Mouse (Mus musculus): Measurements from ENCODE around the gene Aatk.

The Aatk gene

GRCm38 (mm10) chr11:120052274-120052673, 5.3 kb upstream of the Aatk start:
- peak; percentile 43 for DNase-seq (ENCODE audit: low read depth, low spot score)

GRCm38 (mm10) chr11:120051124-120051811, 4.3 kb upstream of the Aatk start:
- DNase-seq (ENCODE audit: low read depth, low spot score), result no peak

DNA sequence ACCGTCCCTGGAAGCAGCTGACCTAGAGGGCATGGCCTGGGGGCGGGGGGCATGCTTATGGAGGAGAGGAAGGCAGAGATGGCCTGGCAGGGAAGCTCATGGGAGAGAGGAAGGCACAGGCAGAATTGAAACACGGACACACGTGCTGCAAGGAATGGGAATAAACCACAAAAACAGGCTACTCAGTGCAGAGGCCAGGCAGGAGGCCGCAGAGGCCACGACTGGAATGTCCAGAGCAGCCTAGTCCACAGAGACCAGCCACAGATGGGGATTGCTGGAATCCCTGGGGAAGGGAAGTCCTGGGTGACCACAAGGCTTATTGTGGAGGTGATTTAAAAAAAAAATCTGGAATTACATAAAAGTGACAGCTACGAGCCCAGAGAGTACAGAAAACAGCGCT, 2.1 kb upstream of the Aatk start:
- no peak for DNase-seq (ENCODE audit: low read depth, low spot score)

DNA sequence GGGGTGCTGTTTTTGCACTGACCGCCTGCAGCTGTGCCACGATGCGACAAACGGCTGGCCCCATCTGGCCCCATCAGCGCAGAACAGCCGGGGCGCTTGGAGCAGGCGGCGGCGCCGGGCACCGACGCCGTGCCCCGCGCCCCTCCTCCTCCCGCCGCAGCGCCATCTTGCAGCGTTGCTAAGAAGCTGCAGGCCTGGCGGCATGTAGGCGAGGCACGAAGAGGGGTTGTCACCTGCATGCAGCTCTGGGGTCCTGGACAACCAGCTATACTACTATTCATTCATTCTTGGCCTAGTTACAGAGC, 1.2 kb upstream of the Aatk start:
- DNase-seq (ENCODE audit: low read depth, low spot score), result no peak

GRCm38 (mm10) chr11:120047531-120048251, 724 bp upstream of the Aatk start:
- no peak for DNase-seq (ENCODE audit: low read depth, low spot score)

GRCm38 (mm10) chr11:120045839-120046552, 971 bp downstream of the Aatk start:
- no peak for DNase-seq (ENCODE audit: low read depth, low spot score)

- DNase-seq (ENCODE audit: low read depth, low spot score), result no peak
Observed at GRCm38 (mm10) chr11:120045341-120045740, 1.6 kb downstream of the Aatk start.

DNA sequence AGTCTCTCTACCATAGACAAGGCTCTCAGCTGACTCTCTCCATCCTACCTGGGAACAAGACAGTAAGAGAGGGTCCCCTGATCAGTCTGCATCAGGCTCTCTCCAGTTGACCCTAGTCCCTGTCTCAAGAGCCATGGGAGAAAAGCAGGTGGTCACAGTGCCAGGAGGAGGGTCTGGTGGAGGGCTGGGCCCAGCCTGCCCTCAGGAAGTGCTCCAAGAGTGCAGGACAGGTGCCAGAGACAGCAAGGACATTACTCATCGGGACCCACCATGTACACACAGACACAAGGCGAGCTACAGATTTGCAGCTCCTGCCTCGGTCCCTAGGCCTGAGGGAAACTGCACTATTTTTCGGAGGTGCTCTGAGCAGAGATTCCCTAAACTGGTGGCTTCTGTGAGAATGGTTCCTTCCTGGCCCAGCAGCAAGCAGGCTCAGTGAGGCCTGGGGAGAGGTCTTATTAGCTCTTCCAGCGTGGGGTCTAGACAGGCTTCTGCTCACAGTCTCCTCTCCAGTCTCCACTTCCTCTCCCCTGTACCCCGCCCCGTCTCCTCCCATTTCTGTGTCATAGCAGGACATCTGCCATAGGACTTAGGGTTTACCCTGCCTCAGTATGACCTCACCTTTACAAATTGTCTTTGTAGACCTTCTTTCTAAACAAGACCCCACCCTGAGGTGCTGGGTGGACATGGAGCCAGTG, 4.7 kb downstream of the Aatk start:
- DNase-seq (ENCODE audit: low read depth, low spot score), result no peak

DNA sequence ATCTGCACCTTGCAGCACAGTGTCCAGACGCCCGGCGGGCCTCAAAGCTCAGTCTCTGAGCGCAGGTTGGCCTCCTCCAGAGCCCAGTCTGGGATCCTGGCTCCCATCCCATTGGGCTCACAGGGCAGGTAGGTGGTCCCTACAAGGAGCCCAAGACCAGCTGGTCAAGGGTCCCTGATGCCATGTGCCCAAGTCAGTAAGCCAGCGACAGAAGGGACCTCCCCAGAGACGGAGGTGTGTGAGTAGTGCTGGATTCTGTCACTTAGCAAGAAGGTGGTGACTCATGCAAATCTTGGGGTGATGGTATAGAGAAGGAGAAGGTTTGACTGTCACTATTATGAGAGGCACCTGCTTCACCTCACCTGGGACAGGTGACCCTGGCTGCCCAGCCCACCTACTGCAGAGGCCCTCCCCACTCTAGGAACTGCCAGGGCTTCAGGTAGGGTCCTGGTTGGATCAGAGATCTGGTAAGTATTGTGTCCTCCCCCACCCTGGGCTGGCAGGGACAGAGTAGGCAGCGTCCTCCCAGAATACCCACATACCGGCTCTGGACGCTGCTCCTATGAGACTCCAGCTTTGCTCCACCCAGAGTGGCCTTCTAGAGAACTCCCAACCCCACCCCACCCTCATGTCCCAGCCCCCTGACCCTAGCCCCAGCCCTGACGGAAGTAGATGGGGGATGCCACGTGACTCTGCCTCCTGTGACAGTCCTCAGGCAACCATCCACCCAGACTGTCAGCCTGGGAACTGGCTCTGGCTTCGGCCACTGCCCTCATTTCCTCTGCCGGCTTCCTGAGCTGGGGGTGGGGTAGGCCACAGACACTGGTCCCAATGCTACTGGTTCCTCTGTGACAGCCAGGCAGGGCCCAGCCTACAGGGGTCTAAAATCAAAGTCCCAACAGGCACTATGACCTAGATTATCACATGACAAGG, 5.5 kb downstream of the Aatk start:
- DNase-seq (ENCODE audit: low read depth, low spot score), result peak; percentile 70

GRCm38 (mm10) chr11:120040440-120040839, 6.5 kb downstream of the Aatk start:
- no peak for DNase-seq (ENCODE audit: low read depth, low spot score)

- DNase-seq (ENCODE audit: low read depth, low spot score), result no peak
Observed at GRCm38 (mm10) chr11:120039581-120039980, 7.4 kb downstream of the Aatk start.

- DNase-seq (ENCODE audit: low read depth, low spot score), result no peak
Observed at GRCm38 (mm10) chr11:120034762-120035161, 12.2 kb downstream of the Aatk start.

DNA sequence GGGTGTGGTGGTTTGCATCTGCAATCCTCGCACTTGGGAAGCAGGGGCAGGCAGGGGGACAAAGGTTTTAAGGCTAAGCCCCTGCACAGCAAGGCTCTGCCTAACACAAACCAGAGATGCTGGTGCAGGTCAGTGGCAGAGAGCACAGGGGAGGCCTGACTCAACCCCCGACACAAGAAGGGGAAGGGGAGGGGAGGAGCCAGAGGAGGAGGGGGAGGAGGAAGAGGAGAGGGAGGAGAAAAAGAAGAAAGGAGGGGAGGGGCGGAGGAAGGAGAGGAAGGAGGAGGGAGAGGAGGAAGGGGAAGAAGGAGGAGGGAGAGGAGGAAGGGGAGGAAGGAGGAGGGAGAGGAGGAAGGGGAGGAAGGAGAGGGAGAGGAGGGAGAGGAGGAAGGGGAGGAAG, 12.7 kb downstream of the Aatk start:
- DNase-seq (ENCODE audit: low read depth, low spot score), result no peak

GRCm38 (mm10) chr11:120033473-120033872, 13.5 kb downstream of the Aatk start:
- DNase-seq (ENCODE audit: low read depth, low spot score), result no peak

DNA sequence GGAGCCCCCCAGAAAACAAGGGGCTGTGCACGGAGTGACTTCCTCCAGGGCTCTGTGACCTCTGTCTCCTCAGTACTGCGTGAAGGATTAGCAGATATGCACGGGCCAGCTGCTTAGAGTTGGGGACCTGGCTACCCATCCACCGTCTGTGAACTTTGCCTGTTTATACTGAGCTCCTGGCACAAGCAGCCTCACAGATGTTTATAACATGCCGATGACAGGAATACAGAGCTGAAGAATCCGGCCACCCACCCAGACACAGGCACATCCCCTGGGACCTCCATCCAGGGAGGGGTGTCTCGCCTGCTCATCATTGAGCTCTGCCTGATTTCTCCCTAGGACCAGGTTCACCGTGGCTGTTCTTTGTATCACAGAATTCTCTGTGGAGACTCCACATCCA, 14.9 kb downstream of the Aatk start:
- DNase-seq (ENCODE audit: low read depth, low spot score), result no peak

- peak; percentile 33 for DNase-seq (ENCODE audit: low read depth, low spot score)
Observed at GRCm38 (mm10) chr11:120030145-120030901, 16.6 kb downstream of the Aatk start.

DNA sequence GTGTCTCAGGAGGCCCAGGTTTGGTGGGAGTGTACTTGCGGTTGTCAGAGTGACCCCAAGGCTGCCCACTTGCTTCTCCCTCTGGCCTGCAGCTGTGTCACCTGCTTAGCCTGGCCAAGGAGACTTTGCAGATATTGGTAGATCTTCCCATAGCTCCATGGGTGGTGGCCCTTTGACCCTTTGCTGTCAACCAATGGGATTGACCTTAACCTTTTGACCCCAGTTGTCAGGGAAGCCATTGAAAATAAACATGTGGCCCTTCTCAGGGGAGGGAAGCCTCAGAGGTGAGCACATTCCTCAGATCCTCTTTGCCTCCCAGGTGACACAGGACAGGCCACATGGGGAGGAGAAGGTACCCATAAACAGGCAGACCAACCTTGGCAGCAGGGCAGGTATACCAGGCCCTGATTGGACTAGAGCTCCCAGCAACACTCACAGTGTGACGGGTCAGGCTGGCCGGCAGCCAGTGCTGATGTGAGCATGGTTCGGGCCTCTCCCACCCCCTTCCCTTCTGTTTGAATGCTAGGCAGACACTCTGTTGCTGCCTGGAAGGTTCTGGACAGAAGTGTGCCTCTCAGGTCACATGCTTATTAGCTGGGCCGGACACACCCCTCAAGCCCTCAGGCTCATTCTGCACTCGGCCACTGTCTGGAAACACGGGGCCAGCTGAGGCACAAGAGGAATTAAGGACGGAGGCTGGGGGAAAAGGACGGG, 17.4 kb downstream of the Aatk start:
- no peak for DNase-seq (ENCODE audit: low read depth, low spot score)

DNA sequence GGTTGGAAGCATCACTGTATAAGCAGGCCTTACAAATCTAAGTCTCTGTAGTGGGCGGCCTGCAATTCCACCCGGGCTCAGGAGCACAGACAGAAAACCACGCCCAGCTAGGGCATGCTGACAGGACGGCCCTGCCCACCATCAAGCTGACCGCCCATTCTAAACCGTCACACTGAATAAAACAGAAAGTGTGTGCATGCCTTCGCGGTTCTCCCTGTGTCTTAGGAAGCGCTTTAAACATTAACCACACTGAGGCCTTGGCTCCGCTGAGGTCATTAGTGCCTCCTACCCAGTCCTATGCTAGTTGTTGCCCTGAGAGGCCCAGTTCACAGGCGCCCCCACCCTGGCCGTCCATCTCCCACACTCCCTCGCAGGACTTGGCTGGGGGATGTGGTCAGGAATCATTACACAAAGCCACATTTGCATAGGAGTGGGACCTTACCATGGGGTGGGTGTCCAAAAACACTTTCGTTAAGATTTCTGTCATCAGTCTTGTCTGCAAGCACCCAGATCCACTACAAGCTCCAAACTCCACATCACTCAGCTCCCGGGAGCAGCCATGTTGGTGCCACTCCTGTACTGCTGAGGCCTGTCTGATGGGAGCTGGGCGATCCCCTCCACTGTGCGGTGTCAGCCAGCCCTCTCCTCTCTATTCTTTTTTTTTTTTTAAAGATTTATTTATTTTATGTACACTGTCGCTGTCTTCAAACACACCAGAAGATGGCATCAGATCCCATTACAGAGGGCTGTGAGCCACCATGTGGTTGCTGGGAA, 18.5 kb downstream of the Aatk start:
- DNase-seq (ENCODE audit: low read depth, low spot score), result no peak

DNA sequence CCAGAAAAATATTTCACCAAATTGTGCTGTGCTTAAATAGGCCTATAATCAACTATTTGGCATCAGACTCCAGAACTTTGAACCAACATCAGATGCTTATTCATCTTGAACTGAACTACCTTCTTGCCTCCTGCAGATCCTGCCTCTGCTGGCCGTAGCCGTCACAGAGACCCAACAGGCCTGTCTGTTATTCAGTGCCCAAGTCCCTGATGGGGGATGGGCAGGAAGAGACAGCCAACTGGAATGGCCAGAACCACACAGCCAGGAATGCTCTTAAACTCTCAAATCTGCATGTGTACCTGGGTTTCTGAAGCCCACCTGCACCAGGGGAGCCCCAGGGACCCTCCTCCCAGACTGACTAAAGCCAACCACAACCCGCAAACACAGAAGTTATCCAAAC, 20.0 kb downstream of the Aatk start:
- no peak for DNase-seq (ENCODE audit: low read depth, low spot score)
